Comparison of ENCODE assay signal across 19 mouse cellular contexts in the genomic region with DNA sequence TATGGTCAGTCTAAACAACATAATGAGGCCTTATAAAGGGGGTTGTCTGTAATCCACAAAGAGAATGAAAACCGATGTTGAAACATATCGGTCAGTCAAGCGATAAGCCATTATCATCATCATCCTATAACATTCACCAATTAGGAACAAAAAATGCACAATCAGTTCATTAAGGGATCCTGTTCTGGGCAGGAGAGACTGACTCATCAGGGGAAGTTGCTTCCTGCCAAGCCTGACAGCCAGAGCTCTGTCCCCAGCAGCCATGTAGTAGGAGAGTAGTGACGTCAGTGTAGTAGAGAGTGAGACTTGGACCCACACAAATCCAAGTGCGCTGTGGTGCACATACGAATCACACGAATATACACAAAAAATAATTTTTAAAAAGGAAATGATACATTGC. TPM values are rescaled to one million over a fixed set of nuclear protein-coding genes. Genes with fewer than 3 reads are reported as not detected.
DNase-seq lines count a peak whose midpoint lies in the region; ATAC-seq lines count a peak whose summit lies in the region.
"Had no signal": no experiment of that assay in that cellular context is flagged by ENCODE, and none has a peak within 500 bp of the region (broad histone marks: within the 10 kb centered on the region; RNA-seq: fewer than 3 reads in every experiment).

No protein-coding gene starts in this region.

- ATAC-seq in granulocyte monocyte progenitor cell, adult 5-6 weeks (replicated peaks; ENCODE audit: poor library complexity, severe bottlenecking): peak; percentile 71
- ATAC-seq: activated CD4-positive, CD25-positive, alpha-beta regulatory T cell, adult 4 months; forebrain, embryonic 16.5 days; hindbrain, embryonic 16.5 days; inflammation-experienced regulatory T-cells, adult 6 months; Patski had no signal

- DNase-seq in heart, adult 11 months: peak; percentile 91
- no peak for DNase-seq in heart, adult 8-10 months (ENCODE audit: low spot score)
- peak; percentile 55 for DNase-seq in 3T3-L1 (ENCODE audit: low read depth, low spot score)
- DNase-seq in MN1 (ENCODE audit: low spot score): peak; percentile 53
- no peak for DNase-seq in gastrocnemius, postnatal 25 days
- no peak for DNase-seq in thymus, postnatal 10 days (ENCODE audit: low spot score in 2 of 2)
- DNase-seq: adrenal gland, postnatal 25 days; cerebellum, adult 11 months; cerebellum, adult 8-10 months; cerebellum, postnatal 14 days; gastrocnemius, postnatal 10 days; heart, postnatal 10 days; heart, postnatal 4 days had no signal

RNA-seq across cellular contexts. Expression of gene Srp14, which starts 27.6 kb away (rescaled TPM):
- total RNA-seq in heart, adult 8-10 months (2022): 100 to 1,000 TPM; 124 to 135 (median 133) TPM
- total RNA-seq in granulocyte monocyte progenitor cell, adult 5-6 weeks (2014; fragmentation: Nextera tagmentation): 221 and 248 TPM in 2 replicates
- 186 and 206 TPM in 2 replicates for total RNA-seq in granulocyte monocyte progenitor cell, adult 5-6 weeks (2017)
- total RNA-seq in gastrocnemius, postnatal 25 days (2021): 100 to 1,000 TPM; 129 to 134 TPM

RNA-seq across cellular contexts. Expression of gene Bmf, which starts 42.4 kb away (rescaled TPM):
- total RNA-seq in heart, adult 8-10 months (2022): 1 to 10 TPM; 2.8 to 9.8 (median 7.7) TPM
- total RNA-seq in granulocyte monocyte progenitor cell, adult 5-6 weeks (2014; fragmentation: Nextera tagmentation): 0.52 and 6.0 TPM in 2 replicates
- total RNA-seq in granulocyte monocyte progenitor cell, adult 5-6 weeks (2017): 0.21 and 0.60 TPM in 2 replicates
- total RNA-seq in gastrocnemius, postnatal 25 days (2021): 1 to 10 TPM; 3.4 to 4.7 TPM

Comparison
In these comparisons a context has a peak if more than half of its experiments do, and no peak if none do; other contexts are left out.
1. DNase-seq: peak in heart, adult 11 months (single experiment), 3T3-L1 (single experiment) and MN1 (single experiment); none in heart, adult 8-10 months (single experiment), gastrocnemius, postnatal 25 days (single experiment) and thymus, postnatal 10 days (0 of 2).